Mouse (Mus musculus) megakaryocyte, embryonic 14.5 days (primary cell): ENCODE measurements around the gene Gm37240.

Source experiments
- FLI1 ChIP-seq: IDR thresholded peaks from 2 replicates; pipeline ENCODE4 v1.6.1; 2012; ENCODE audit warnings: low read length, inconsistent platforms, mixed read lengths
- GATA1 ChIP-seq: IDR thresholded peaks from 3 replicates; pipeline ENCODE4 v1.6.1; 2012; ENCODE audit warnings: mixed read lengths, low read length, inconsistent platforms, borderline replicate concordance

DNA sequence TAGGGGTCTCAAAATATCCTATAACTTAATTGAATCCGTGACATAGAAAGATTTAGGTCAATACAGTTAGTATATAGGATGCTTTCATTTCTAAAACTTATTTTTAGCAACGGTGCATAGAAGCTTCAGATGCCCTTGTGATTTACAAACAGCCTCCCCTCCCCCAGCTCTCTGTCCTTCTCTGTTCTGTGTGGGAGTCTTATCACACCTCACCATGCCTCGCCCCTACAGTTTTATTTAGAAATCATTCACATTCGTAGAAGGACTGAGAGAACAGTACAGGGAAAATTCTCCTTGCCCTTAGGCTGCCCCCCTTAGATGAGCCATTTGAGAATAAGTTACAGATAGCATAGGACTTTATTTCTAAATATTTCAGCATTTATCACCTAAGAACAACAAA lies 295.3 kb downstream of the Gm37240 start:
- no peak for TF ChIP-seq GATA1
- TF ChIP-seq FLI1, result no peak
